Comparison of ENCODE assay signal across 23 mouse cellular contexts in genomic region chr6:97052196-97052770, GRCm38 (mm10). TPM values are rescaled to one million over a fixed set of nuclear protein-coding genes. Genes with fewer than 3 reads are reported as not detected.
DNase-seq lines count a peak whose midpoint lies in the region; ATAC-seq and TF ChIP-seq lines count a peak whose summit lies in the region.
"Had no signal": no experiment of that assay in that cellular context is flagged by ENCODE, and none has a peak within 500 bp of the region (broad histone marks: within the 10 kb centered on the region; RNA-seq: fewer than 3 reads in every experiment).

No protein-coding gene starts in this region.

- no peak overlapping the region for H3K4me3 ChIP-seq in forebrain, postnatal 0 days (ENCODE audit: low read depth, low read length)
- no peak overlapping the region for H3K4me3 ChIP-seq in forebrain, embryonic 10.5 days
- no peak overlapping the region for H3K4me3 ChIP-seq in hindbrain, embryonic 10.5 days
- no peak overlapping the region for H3K4me3 ChIP-seq in hindbrain, embryonic 14.5 days (replicated peaks; ENCODE audit: low read length)
- H3K4me3 ChIP-seq in midbrain, embryonic 10.5 days, result no peak overlapping the region
- H3K4me3 ChIP-seq: embryonic facial prominence, embryonic 10.5 days; embryonic facial prominence, embryonic 12.5 days; forebrain, embryonic 13.5 days had no signal

- TF ChIP-seq CTCF in forebrain, postnatal 0 days (IDR thresholded peaks at IDR 0.05; ENCODE audit: low read depth), result no peak

- peak; percentile 36; the same call in 1 of the 2 replicates for ATAC-seq in forebrain, postnatal 0 days
- no peak for ATAC-seq in hindbrain, embryonic 14.5 days (ENCODE audit: low FRiP score)
- ATAC-seq: CD4-positive, CD25-positive, alpha-beta regulatory T cell, adult 4 months; forebrain, embryonic 13.5 days; forebrain, embryonic 16.5 days had no signal

- no peak overlapping the region for H3K4me2 ChIP-seq in forebrain, postnatal 0 days (ENCODE audit: low read depth)
- no peak overlapping the region for H3K4me2 ChIP-seq in hindbrain, embryonic 14.5 days (replicated peaks)
- H3K4me2 ChIP-seq: embryonic facial prominence, embryonic 12.5 days; forebrain, embryonic 13.5 days had no signal

- 32% methylated on average over 8 of the region's 8 CpGs for WGBS in forebrain, postnatal 0 days
- 81% methylated on average over 8 of the region's 8 CpGs for WGBS in forebrain, embryonic 10.5 days
- WGBS in hindbrain, embryonic 10.5 days, result 66% methylated on average over 8 of the region's 8 CpGs
- WGBS in hindbrain, embryonic 14.5 days, result 40% methylated on average over 8 of the region's 8 CpGs
- WGBS in midbrain, embryonic 10.5 days, result 78% methylated on average over 8 of the region's 8 CpGs

- no peaks in the 10 kb centered on the region for H3K36me3 ChIP-seq in forebrain, postnatal 0 days (ENCODE audit: insufficient read depth)
- H3K36me3 ChIP-seq in forebrain, embryonic 10.5 days (replicated peaks), result no peaks in the 10 kb centered on the region
- no peaks in the 10 kb centered on the region for H3K36me3 ChIP-seq in hindbrain, embryonic 10.5 days
- no peaks in the 10 kb centered on the region for H3K36me3 ChIP-seq in hindbrain, embryonic 14.5 days (replicated peaks; ENCODE audit: control insufficient read depth, insufficient read depth)
- H3K36me3 ChIP-seq in midbrain, embryonic 10.5 days, result no peaks in the 10 kb centered on the region
- H3K36me3 ChIP-seq: embryonic facial prominence, embryonic 10.5 days; embryonic facial prominence, embryonic 12.5 days; G1E had no signal

- H3K4me1 ChIP-seq in forebrain, postnatal 0 days (ENCODE audit: insufficient read depth), result no peaks in the 10 kb centered on the region
- H3K4me1 ChIP-seq in forebrain, embryonic 10.5 days, result peaks cover 4% of the 10 kb centered on the region; the same call in 1 of the 2 replicates
- H3K4me1 ChIP-seq in hindbrain, embryonic 10.5 days (replicated peaks), result peaks cover 17% of the 10 kb centered on the region
- peaks cover 5% of the 10 kb centered on the region; the same call in 1 of the 2 replicates for H3K4me1 ChIP-seq in hindbrain, embryonic 14.5 days (replicated peaks; ENCODE audit: control insufficient read depth, insufficient read depth, low read length)
- H3K4me1 ChIP-seq in midbrain, embryonic 10.5 days, result peaks cover 8% of the 10 kb centered on the region
- H3K4me1 ChIP-seq: embryonic facial prominence, embryonic 12.5 days had no signal

- DNase-seq in cerebellum, postnatal 10 days, result peak; percentile 8 to 11
- DNase-seq in cerebellum, adult 18-20 months, result no peak
- peak; percentile 55 for DNase-seq in forebrain, postnatal 0 days
- DNase-seq in forebrain, embryonic 10.5 days (ENCODE audit: extremely low spot score, low spot score), result no peak
- no peak for DNase-seq in hindbrain, embryonic 10.5 days (ENCODE audit: low spot score)
- no peak for DNase-seq in hindbrain, embryonic 14.5 days (ENCODE audit: low spot score)
- peak; percentile 93 for DNase-seq in Muller cell, postnatal 12 days (ENCODE audit: inconsistent ontology term)
- DNase-seq in midbrain, embryonic 10.5 days (ENCODE audit: low spot score), result no peak
- DNase-seq: adrenal gland, adult 2 months; adrenal gland, postnatal 10 days; adrenal gland, postnatal 25 days; B cell, adult 2 months; cerebellum, adult 11-12 months; cerebellum, adult 8-10 months; cerebellum, adult 9-11 months; cerebellum, postnatal 25 days had no signal

- H3K27me3 ChIP-seq in forebrain, postnatal 0 days (ENCODE audit: insufficient read depth, low read length), result no peaks in the 10 kb centered on the region
- H3K27me3 ChIP-seq in forebrain, embryonic 10.5 days (ENCODE audit: poor library complexity, severe bottlenecking), result peaks cover 9% of the 10 kb centered on the region
- peaks cover under 1% of the 10 kb centered on the region; the same call in 1 of the 2 replicates for H3K27me3 ChIP-seq in hindbrain, embryonic 10.5 days (ENCODE audit: insufficient read depth, poor library complexity, severe bottlenecking)
- no peaks in the 10 kb centered on the region for H3K27me3 ChIP-seq in hindbrain, embryonic 14.5 days (ENCODE audit: control insufficient read depth, insufficient read depth, low read length)
- H3K27me3 ChIP-seq in midbrain, embryonic 10.5 days (ENCODE audit: low read depth, poor library complexity, severe bottlenecking), result peaks cover 6% of the 10 kb centered on the region
- H3K27me3 ChIP-seq: forebrain, embryonic 13.5 days had no signal

- no peaks in the 10 kb centered on the region for H3K9me3 ChIP-seq in forebrain, postnatal 0 days (ENCODE audit: low read length)
- H3K9me3 ChIP-seq in forebrain, embryonic 10.5 days, result no peaks in the 10 kb centered on the region
- no peaks in the 10 kb centered on the region for H3K9me3 ChIP-seq in hindbrain, embryonic 10.5 days
- no peaks in the 10 kb centered on the region for H3K9me3 ChIP-seq in hindbrain, embryonic 14.5 days (ENCODE audit: control insufficient read depth, low read length)
- no peaks in the 10 kb centered on the region for H3K9me3 ChIP-seq in midbrain, embryonic 10.5 days (replicated peaks)
- H3K9me3 ChIP-seq: embryonic facial prominence, embryonic 10.5 days; embryonic facial prominence, embryonic 12.5 days; forebrain, embryonic 13.5 days had no signal

- no peak overlapping the region for H3K27ac ChIP-seq in forebrain, postnatal 0 days (ENCODE audit: low read depth, low read length)
- no peak overlapping the region for H3K27ac ChIP-seq in forebrain, embryonic 10.5 days
- H3K27ac ChIP-seq in hindbrain, embryonic 10.5 days, result 0 out of 2 replicates have a peak overlapping the region, but pooled peaks have one; percentile 0
- H3K27ac ChIP-seq in hindbrain, embryonic 14.5 days, result no peak overlapping the region
- H3K27ac ChIP-seq in midbrain, embryonic 10.5 days (replicated peaks), result no peak overlapping the region
- H3K27ac ChIP-seq: embryonic facial prominence, embryonic 10.5 days; embryonic facial prominence, embryonic 12.5 days; forebrain, embryonic 13.5 days had no signal

- no peak overlapping the region for H3K9ac ChIP-seq in forebrain, postnatal 0 days
- no peak overlapping the region for H3K9ac ChIP-seq in hindbrain, embryonic 14.5 days
- H3K9ac ChIP-seq: embryonic facial prominence, embryonic 12.5 days; forebrain, embryonic 13.5 days had no signal

RNA-seq across cellular contexts. Expression of gene Fam19a4, which starts 7.9 kb away (rescaled TPM):
- 1.3 and 1.7 TPM in 2 replicates for total RNA-seq in forebrain, postnatal 0 days (2014; rRNA removed)
- 1.6 and 2.4 TPM in 2 replicates for polyA plus RNA-seq in forebrain, postnatal 0 days (2015; fragmentation: Nextera tagmentation; extraction: Ambion mirVana)
- polyA plus RNA-seq in forebrain, embryonic 10.5 days (2016; fragmentation: Nextera tagmentation; extraction: Ambion mirVana), result 0.36 and 0.40 TPM in 2 replicates
- polyA plus RNA-seq in hindbrain, embryonic 10.5 days (2016; fragmentation: Nextera tagmentation; extraction: Ambion mirVana), result 3.7 and 5.7 TPM in 2 replicates
- polyA plus RNA-seq in hindbrain, embryonic 14.5 days (2014; fragmentation: Nextera tagmentation; extraction: Ambion mirVana), result 2.6 and 3.7 TPM in 2 replicates
- 1.8 and 3.0 TPM in 2 replicates for polyA plus RNA-seq in midbrain, embryonic 10.5 days (2016; fragmentation: Nextera tagmentation; extraction: Ambion mirVana)
- total RNA-seq: CH12.LX had no signal
- polyA plus RNA-seq: G1E had no signal

Comparison
In these comparisons a context has a peak if more than half of its experiments do, and no peak if none do; other contexts are left out.
1. DNase-seq: peak in cerebellum, postnatal 10 days (2 of 2), forebrain, postnatal 0 days (single experiment) and Muller cell, postnatal 12 days (single experiment); none in cerebellum, adult 18-20 months (0 of 2), forebrain, embryonic 10.5 days (single experiment), hindbrain, embryonic 10.5 days (single experiment), hindbrain, embryonic 14.5 days (single experiment) and midbrain, embryonic 10.5 days (single experiment).